Mouse (Mus musculus): ENCODE data around the gene Ahcyl1. TPM values are rescaled to one million over a fixed set of nuclear protein-coding genes. Genes with fewer than 3 reads are reported as not detected.

Ahcyl1 gene
- polyA plus RNA-seq, 1 experiment from 2014 or later: 94.5 TPM

GRCm38 (mm10) chr3:107680790-107681576, 15.4 kb downstream of the Ahcyl1 start:
- Histone ChIP-seq H3K4me1 (peaks cover 22% of the 10 kb centered on the region), H3K4me3 (replicated peaks) (no peak overlapping the region), H3K9me3 (replicated peaks) (no peaks in the 10 kb centered on the region), H3K27ac (peak overlapping the region; percentile 75), H3K36me3 (peaks cover 17% of the 10 kb centered on the region), H3K4me2 (0 out of 2 replicates have a peak overlapping the region, but pooled peaks have one; percentile 12), H3K9ac (no peak overlapping the region), H3K27me3 (no peaks in the 10 kb centered on the region)
- no peak; the same call in 1 of the 2 replicates for ATAC-seq (replicated peaks; ENCODE audit: low FRiP score)
- 40% methylated on average over 7 of the region's 7 CpGs for WGBS

- Histone ChIP-seq H3K36me3 (peaks cover 89% of the 10 kb centered on the region), H3K4me3 (replicated peaks) (no peak overlapping the region), H3K9me3 (replicated peaks) (no peaks in the 10 kb centered on the region), H3K27ac (no peak overlapping the region), H3K4me1 (no peaks in the 10 kb centered on the region), H3K27me3 (no peaks in the 10 kb centered on the region), H3K4me2 (no peak overlapping the region), H3K9ac (no peak overlapping the region)
- ATAC-seq (replicated peaks; ENCODE audit: low FRiP score): no peak
- 92% methylated on average over 2 of the region's 2 CpGs for WGBS
Measured at GRCm38 (mm10) chr3:107671509-107671908, 24.9 kb downstream of the Ahcyl1 start.

- Histone ChIP-seq H3K9me3 (replicated peaks) (no peaks in the 10 kb centered on the region), H3K27ac (no peak overlapping the region), H3K27me3 (no peaks in the 10 kb centered on the region), H3K4me3 (replicated peaks) (no peak overlapping the region), H3K36me3 (peaks cover 91% of the 10 kb centered on the region), H3K4me1 (no peaks in the 10 kb centered on the region), H3K4me2 (no peak overlapping the region), H3K9ac (no peak overlapping the region)
- ATAC-seq (replicated peaks; ENCODE audit: low FRiP score): no peak
- WGBS: 89% methylated on average over 4 of the region's 4 CpGs
Measured at GRCm38 (mm10) chr3:107670500-107670899, 25.9 kb downstream of the Ahcyl1 start.

GRCm38 (mm10) chr3:107668786-107669185, 27.6 kb downstream of the Ahcyl1 start:
- Histone ChIP-seq H3K9ac (no peak overlapping the region), H3K4me3 (replicated peaks) (no peak overlapping the region), H3K4me2 (no peak overlapping the region), H3K4me1 (no peaks in the 10 kb centered on the region), H3K27ac (no peak overlapping the region), H3K27me3 (no peaks in the 10 kb centered on the region), H3K36me3 (peaks cover 91% of the 10 kb centered on the region), H3K9me3 (replicated peaks) (no peaks in the 10 kb centered on the region)
- ATAC-seq (replicated peaks; ENCODE audit: low FRiP score): no peak
- 89% methylated on average over 7 of the region's 7 CpGs for WGBS

- WGBS: 79% methylated on average over 6 of the region's 6 CpGs
Measured at GRCm38 (mm10) chr3:107667426-107667825, 28.9 kb downstream of the Ahcyl1 start.

GRCm38 (mm10) chr3:107664641-107665040, 31.7 kb downstream of the Ahcyl1 start:
- Histone ChIP-seq H3K4me3 (replicated peaks) (no peak overlapping the region), H3K9ac (no peak overlapping the region), H3K27ac (no peak overlapping the region), H3K4me2 (no peak overlapping the region), H3K27me3 (no peaks in the 10 kb centered on the region), H3K4me1 (no peaks in the 10 kb centered on the region), H3K36me3 (peaks cover 97% of the 10 kb centered on the region), H3K9me3 (replicated peaks) (no peaks in the 10 kb centered on the region)
- no peak for ATAC-seq (replicated peaks; ENCODE audit: low FRiP score)
- WGBS: 88% methylated on average over 1 of the region's 1 CpGs

More at GRCm38 (mm10) chr3:107667426-107667825, 28.9 kb downstream of the Ahcyl1 start:
- H3K36me3 ChIP-seq: peaks cover 96% of the 10 kb centered on the region
- no peaks in the 10 kb centered on the region for H3K4me1 ChIP-seq
- no peak overlapping the region for H3K9ac ChIP-seq
- no peak overlapping the region for H3K27ac ChIP-seq
- ATAC-seq (replicated peaks; ENCODE audit: low FRiP score): no peak
- no peak overlapping the region for H3K4me2 ChIP-seq
- H3K4me3 ChIP-seq (replicated peaks): no peak overlapping the region
- H3K27me3 ChIP-seq: no peaks in the 10 kb centered on the region
- H3K9me3 ChIP-seq (replicated peaks): no peaks in the 10 kb centered on the region

- Histone ChIP-seq H3K4me1 (no peaks in the 10 kb centered on the region), H3K9me3 (replicated peaks) (no peaks in the 10 kb centered on the region), H3K4me3 (replicated peaks) (no peak overlapping the region), H3K27me3 (no peaks in the 10 kb centered on the region), H3K9ac (no peak overlapping the region), H3K36me3 (peaks cover 56% of the 10 kb centered on the region), H3K4me2 (no peak overlapping the region), H3K27ac (no peak overlapping the region)
- no peak for ATAC-seq (replicated peaks; ENCODE audit: low FRiP score)
- WGBS: 95% methylated on average over 1 of the region's 1 CpGs
Measured at GRCm38 (mm10) chr3:107659000-107659399, 37.4 kb downstream of the Ahcyl1 start.

GRCm38 (mm10) chr3:107656888-107657287, 39.5 kb downstream of the Ahcyl1 start:
- no peaks in the 10 kb centered on the region for H3K4me1 ChIP-seq
- H3K9ac ChIP-seq: no peak overlapping the region
- no peak for ATAC-seq (replicated peaks; ENCODE audit: low FRiP score)
- 75% methylated on average over 4 of the region's 4 CpGs for WGBS
- no peak overlapping the region for H3K4me2 ChIP-seq
- H3K36me3 ChIP-seq: peaks cover 36% of the 10 kb centered on the region
- no peak overlapping the region for H3K4me3 ChIP-seq (replicated peaks)
- no peak overlapping the region for H3K27ac ChIP-seq
- no peaks in the 10 kb centered on the region for H3K27me3 ChIP-seq
- H3K9me3 ChIP-seq (replicated peaks): no peaks in the 10 kb centered on the region

- Histone ChIP-seq H3K27ac (no peak overlapping the region), H3K27me3 (no peaks in the 10 kb centered on the region), H3K9me3 (replicated peaks) (no peaks in the 10 kb centered on the region), H3K4me3 (replicated peaks) (no peak overlapping the region), H3K36me3 (peaks cover 30% of the 10 kb centered on the region), H3K4me2 (no peak overlapping the region), H3K4me1 (no peaks in the 10 kb centered on the region), H3K9ac (no peak overlapping the region)
- ATAC-seq (replicated peaks; ENCODE audit: low FRiP score): no peak
- 92% methylated on average over 2 of the region's 2 CpGs for whole genome bisulfite sequencing
Measured at GRCm38 (mm10) chr3:107656151-107656550, 40.2 kb downstream of the Ahcyl1 start.

GRCm38 (mm10) chr3:107655491-107655890, 40.9 kb downstream of the Ahcyl1 start:
- Histone ChIP-seq H3K9ac (no peak overlapping the region), H3K4me2 (no peak overlapping the region), H3K27ac (no peak overlapping the region), H3K27me3 (no peaks in the 10 kb centered on the region), H3K4me1 (no peaks in the 10 kb centered on the region), H3K9me3 (replicated peaks) (no peaks in the 10 kb centered on the region), H3K4me3 (replicated peaks) (no peak overlapping the region), H3K36me3 (peaks cover 23% of the 10 kb centered on the region)
- 0 out of 2 replicates have a peak, but pooled peaks have one; percentile 54 for ATAC-seq (replicated peaks; ENCODE audit: low FRiP score)
- 41% methylated on average over 3 of the region's 3 CpGs for WGBS

- Histone ChIP-seq H3K4me3 (replicated peaks) (no peak overlapping the region), H3K4me1 (no peaks in the 10 kb centered on the region), H3K9me3 (replicated peaks) (no peaks in the 10 kb centered on the region), H3K9ac (no peak overlapping the region), H3K27me3 (no peaks in the 10 kb centered on the region), H3K36me3 (peaks cover 17% of the 10 kb centered on the region), H3K4me2 (no peak overlapping the region), H3K27ac (no peak overlapping the region)
- ATAC-seq (replicated peaks; ENCODE audit: low FRiP score): no peak
- WGBS: 83% methylated on average over 3 of the region's 3 CpGs
Measured at GRCm38 (mm10) chr3:107654861-107655260, 41.5 kb downstream of the Ahcyl1 start.

GRCm38 (mm10) chr3:107652968-107653367, 43.4 kb downstream of the Ahcyl1 start:
- no peak for ATAC-seq (replicated peaks; ENCODE audit: low FRiP score)
- Histone ChIP-seq H3K4me1 (0 out of 2 replicates have a peak, but pooled peaks cover 1% of the 10 kb centered on the region), H3K27me3 (no peaks in the 10 kb centered on the region), H3K4me2 (no peak overlapping the region), H3K36me3 (no peaks in the 10 kb centered on the region), H3K9ac (no peak overlapping the region), H3K9me3 (replicated peaks) (no peaks in the 10 kb centered on the region), H3K27ac (no peak overlapping the region), H3K4me3 (replicated peaks) (no peak overlapping the region)
- WGBS: 87% methylated on average over 3 of the region's 3 CpGs

Measured in kidney, embryonic 15.5 days (tissue).